Mouse (Mus musculus): ENCODE measurements at regions not wholly inside any gene's neighbourhood (a gene's known extent, or its start where the extent isn't known, plus 50 kb on each side); places are given as distances from the start of the nearest gene placed in this dataset.

DNA sequence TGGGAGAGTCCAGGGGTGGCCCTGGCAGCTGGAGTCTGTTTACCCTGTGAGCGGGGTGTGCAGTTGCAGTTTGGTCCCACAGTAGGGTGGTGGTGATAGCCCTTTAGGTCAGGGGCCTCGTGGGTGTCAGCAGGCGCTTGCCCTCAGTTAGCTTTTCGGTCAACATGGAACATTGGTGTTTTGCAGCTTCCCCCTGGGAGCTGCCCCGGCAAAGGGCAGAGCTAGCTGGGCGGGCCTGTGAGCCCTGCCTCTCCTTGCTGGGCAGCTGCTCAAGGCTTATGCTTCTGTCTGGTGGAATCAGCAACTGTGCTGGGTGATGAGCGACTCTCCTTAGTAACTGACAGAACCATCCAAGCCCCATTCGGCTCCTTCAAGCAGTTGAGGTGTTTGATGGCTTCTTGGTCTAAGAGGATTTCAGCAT lies 115.7 kb downstream of the Gadd45g start:
- H3K4me1 ChIP-seq (ENCODE audit: control insufficient read depth, low read depth, low read length), result peaks cover 7% of the 10 kb centered on the region
- H3K9me3 ChIP-seq (replicated peaks; ENCODE audit: control insufficient read depth, low read length), result no peaks in the 10 kb centered on the region
- H3K4me2 ChIP-seq (ENCODE audit: low read depth, low read length), result no peak overlapping the region
- H3K9ac ChIP-seq (ENCODE audit: low read depth, low read length), result no peak overlapping the region
- ATAC-seq (ENCODE audit: low read depth), result 0 out of 2 replicates have a peak, but pooled peaks have one; percentile 21
- H3K27me3 ChIP-seq (ENCODE audit: control insufficient read depth, insufficient read depth, low read depth, low read length), result no peaks in the 10 kb centered on the region
- H3K4me3 ChIP-seq (ENCODE audit: low read depth, low read length), result no peak overlapping the region
- no peak overlapping the region for H3K27ac ChIP-seq (ENCODE audit: low read length)
- H3K36me3 ChIP-seq (ENCODE audit: control insufficient read depth, insufficient read depth), result no peaks in the 10 kb centered on the region
- 56% methylated on average over 8 of the region's 8 CpGs for WGBS (ENCODE audit: insufficient replicate concordance)

DNA sequence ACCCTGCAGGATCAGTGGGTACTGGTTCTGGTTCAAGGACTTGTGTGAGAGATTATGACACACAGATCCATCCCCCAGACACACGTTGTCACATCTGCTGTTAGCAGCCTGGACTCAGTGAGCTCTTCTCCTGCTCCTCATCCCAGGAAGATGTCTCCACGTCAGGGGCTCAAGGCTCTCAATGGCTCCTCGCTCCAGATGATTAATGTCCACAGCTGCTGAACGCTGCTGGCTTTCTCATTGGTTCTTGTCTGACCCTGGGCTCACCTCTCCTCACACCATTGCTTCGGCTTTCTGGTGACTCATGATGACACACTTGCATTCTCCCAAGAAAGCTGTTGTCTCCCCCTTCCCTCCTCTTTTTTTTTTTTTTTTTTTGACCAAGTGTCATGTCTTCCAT lies 116.2 kb downstream of the Gadd45g start:
- Histone ChIP-seq H3K36me3 (ENCODE audit: control insufficient read depth, insufficient read depth) (no peaks in the 10 kb centered on the region), H3K4me2 (ENCODE audit: low read depth, low read length) (no peak overlapping the region), H3K9ac (ENCODE audit: low read depth, low read length) (no peak overlapping the region), H3K4me1 (ENCODE audit: control insufficient read depth, low read depth, low read length) (peaks cover 7% of the 10 kb centered on the region), H3K27ac (ENCODE audit: low read length) (no peak overlapping the region), H3K9me3 (replicated peaks; ENCODE audit: control insufficient read depth, low read length) (no peaks in the 10 kb centered on the region), H3K27me3 (ENCODE audit: control insufficient read depth, insufficient read depth, low read depth, low read length) (no peaks in the 10 kb centered on the region), H3K4me3 (ENCODE audit: low read depth, low read length) (no peak overlapping the region)
- 60% methylated on average over 5 of the region's 5 CpGs for WGBS (ENCODE audit: insufficient replicate concordance)
- ATAC-seq (ENCODE audit: low read depth), result no peak

DNA sequence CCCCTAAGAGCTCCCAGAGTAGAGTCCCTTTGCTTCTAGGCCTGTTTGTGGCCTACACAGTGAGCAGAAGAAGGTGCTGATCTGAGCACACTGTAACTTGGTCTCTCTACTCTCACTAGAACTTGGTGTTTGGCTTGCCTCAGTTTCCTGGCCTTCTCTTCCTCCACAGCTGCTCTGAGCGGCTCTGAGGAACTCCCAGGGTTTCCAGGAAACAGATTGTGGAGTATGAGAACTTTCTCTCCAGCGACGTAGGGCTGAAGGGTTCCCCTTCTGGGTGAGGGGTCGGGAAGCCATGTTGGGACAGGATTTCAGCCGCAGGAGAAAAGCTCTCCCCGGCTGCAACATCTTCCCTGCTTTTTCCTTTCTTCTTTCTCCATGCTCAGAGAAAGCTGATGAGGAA lies 117.5 kb downstream of the Gadd45g start:
- Histone ChIP-seq H3K36me3 (ENCODE audit: control insufficient read depth, insufficient read depth) (no peaks in the 10 kb centered on the region), H3K27me3 (ENCODE audit: control insufficient read depth, insufficient read depth, low read depth, low read length) (no peaks in the 10 kb centered on the region), H3K4me1 (ENCODE audit: control insufficient read depth, low read depth, low read length) (peaks cover 7% of the 10 kb centered on the region), H3K4me2 (ENCODE audit: low read depth, low read length) (no peak overlapping the region), H3K27ac (ENCODE audit: low read length) (no peak overlapping the region), H3K9ac (ENCODE audit: low read depth, low read length) (no peak overlapping the region), H3K4me3 (ENCODE audit: low read depth, low read length) (no peak overlapping the region), H3K9me3 (replicated peaks; ENCODE audit: control insufficient read depth, low read length) (no peaks in the 10 kb centered on the region)
- no peak for ATAC-seq (ENCODE audit: low read depth)
- WGBS (ENCODE audit: insufficient replicate concordance), result 21% methylated on average over 6 of the region's 6 CpGs

DNA sequence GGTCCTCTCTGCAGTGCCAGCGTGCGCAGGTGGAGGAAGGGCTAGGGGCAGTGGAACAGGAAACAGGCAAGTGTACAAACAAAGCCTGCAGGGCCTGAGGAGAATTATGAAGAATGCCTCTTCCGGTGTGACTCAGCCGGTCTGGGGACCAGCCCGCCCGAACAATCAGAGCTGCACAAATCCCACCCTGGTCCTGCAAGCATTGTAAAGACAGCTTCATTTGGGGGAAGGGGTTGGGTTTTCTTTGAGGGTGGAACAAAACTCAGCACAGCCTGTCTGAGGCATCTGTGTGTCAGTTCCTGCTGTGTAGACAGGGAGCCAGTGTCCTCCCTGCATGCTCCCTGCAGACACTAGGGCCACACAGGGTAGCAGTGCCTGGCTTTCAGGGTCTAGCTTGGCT lies 117.9 kb downstream of the Gadd45g start:
- H3K27me3 ChIP-seq (ENCODE audit: control insufficient read depth, insufficient read depth, low read depth, low read length), result no peaks in the 10 kb centered on the region
- 19% methylated on average over 6 of the region's 6 CpGs for WGBS (ENCODE audit: insufficient replicate concordance)
- no peaks in the 10 kb centered on the region for H3K9me3 ChIP-seq (replicated peaks; ENCODE audit: control insufficient read depth, low read length)
- no peak overlapping the region for H3K4me2 ChIP-seq (ENCODE audit: low read depth, low read length)
- H3K27ac ChIP-seq (ENCODE audit: low read length), result no peak overlapping the region
- no peak overlapping the region for H3K9ac ChIP-seq (ENCODE audit: low read depth, low read length)
- H3K36me3 ChIP-seq (ENCODE audit: control insufficient read depth, insufficient read depth), result no peaks in the 10 kb centered on the region
- H3K4me1 ChIP-seq (ENCODE audit: control insufficient read depth, low read depth, low read length), result peaks cover 7% of the 10 kb centered on the region
- no peak overlapping the region for H3K4me3 ChIP-seq (ENCODE audit: low read depth, low read length)
- ATAC-seq (ENCODE audit: low read depth), result peak; percentile 43; the same call in 1 of the 2 replicates

DNA sequence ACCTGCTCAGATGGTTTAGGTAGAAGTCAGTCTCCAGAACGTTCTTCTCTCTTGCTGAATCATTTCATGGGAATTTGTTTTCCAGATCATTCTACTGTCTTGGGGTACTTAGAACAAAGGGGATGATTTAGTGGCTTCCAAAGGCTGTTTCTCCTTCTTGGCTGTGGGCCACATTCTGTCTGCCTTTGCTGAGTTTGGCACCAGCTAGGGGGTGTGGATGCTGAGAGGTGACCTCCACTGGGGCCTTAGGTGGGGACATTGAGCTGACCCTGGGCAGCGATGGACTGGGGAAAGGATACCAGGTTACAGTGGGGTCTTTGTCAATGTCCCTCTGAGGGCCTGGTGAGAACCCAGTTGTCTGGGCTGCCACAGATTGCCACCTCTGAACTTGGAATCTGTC lies 118.4 kb downstream of the Gadd45g start:
- ATAC-seq (ENCODE audit: low read depth), result no peak
- Histone ChIP-seq H3K36me3 (ENCODE audit: control insufficient read depth, insufficient read depth) (no peaks in the 10 kb centered on the region), H3K27ac (ENCODE audit: low read length) (no peak overlapping the region)

DNA sequence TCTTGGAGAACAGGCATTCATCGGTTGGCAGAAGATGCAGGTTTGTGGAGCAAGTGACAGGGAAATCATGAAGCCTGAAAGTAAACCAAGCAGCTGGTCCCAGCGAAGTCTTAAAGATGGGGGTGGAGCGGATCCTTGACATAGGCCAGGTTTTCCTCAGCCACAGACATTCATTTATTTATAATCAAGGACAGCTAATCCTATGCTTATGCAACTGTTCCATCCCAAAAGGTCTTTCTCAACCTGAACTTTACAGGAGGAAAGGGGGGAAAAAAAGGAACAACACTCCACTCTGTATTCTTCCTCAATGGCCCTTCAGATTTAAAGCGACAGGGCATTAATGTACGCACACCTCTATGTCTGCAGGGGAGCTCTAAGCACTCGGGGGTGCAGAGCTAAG lies 121.6 kb downstream of the Gadd45g start:
- Histone ChIP-seq H3K4me3 (ENCODE audit: low read depth, low read length) (no peak overlapping the region), H3K9ac (ENCODE audit: low read depth, low read length) (no peak overlapping the region), H3K36me3 (ENCODE audit: control insufficient read depth, insufficient read depth) (no peaks in the 10 kb centered on the region), H3K9me3 (replicated peaks; ENCODE audit: control insufficient read depth, low read length) (no peaks in the 10 kb centered on the region), H3K4me2 (ENCODE audit: low read depth, low read length) (no peak overlapping the region), H3K27me3 (ENCODE audit: control insufficient read depth, insufficient read depth, low read depth, low read length) (no peaks in the 10 kb centered on the region), H3K4me1 (ENCODE audit: control insufficient read depth, low read depth, low read length) (peaks cover 3% of the 10 kb centered on the region), H3K27ac (ENCODE audit: low read length) (no peak overlapping the region)
- ATAC-seq (ENCODE audit: low read depth), result no peak
- WGBS (ENCODE audit: insufficient replicate concordance), result 76% methylated on average over 6 of the region's 6 CpGs

More for the DNA sequence above, 118.4 kb downstream of the Gadd45g start:
- WGBS (ENCODE audit: insufficient replicate concordance), result 51% methylated on average over 2 of the region's 2 CpGs
- Histone ChIP-seq H3K9me3 (replicated peaks; ENCODE audit: control insufficient read depth, low read length) (no peaks in the 10 kb centered on the region), H3K4me2 (ENCODE audit: low read depth, low read length) (no peak overlapping the region), H3K27me3 (ENCODE audit: control insufficient read depth, insufficient read depth, low read depth, low read length) (no peaks in the 10 kb centered on the region), H3K9ac (ENCODE audit: low read depth, low read length) (no peak overlapping the region), H3K4me3 (ENCODE audit: low read depth, low read length) (no peak overlapping the region), H3K4me1 (ENCODE audit: control insufficient read depth, low read depth, low read length) (peaks cover 7% of the 10 kb centered on the region)

DNA sequence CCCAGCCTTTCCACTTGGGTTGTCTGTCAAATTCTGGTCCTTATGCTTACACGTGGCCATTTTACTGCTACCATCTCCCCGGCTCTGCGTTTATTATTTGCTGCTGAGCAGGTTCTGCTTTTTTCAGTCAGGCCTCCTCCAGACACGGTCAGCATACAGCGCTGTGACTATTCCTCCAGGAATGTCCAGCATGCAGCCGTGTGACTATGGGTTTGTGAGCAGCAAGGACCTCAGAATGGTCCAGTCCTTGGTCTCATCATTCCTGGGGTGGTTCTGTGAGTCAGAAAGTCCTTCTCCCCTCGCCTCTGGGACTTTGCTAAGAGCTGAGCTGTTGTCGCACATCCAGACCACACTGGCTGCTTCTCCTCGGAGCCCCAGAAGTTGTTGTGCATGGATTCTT lies 122.3 kb downstream of the Gadd45g start:
- ATAC-seq (ENCODE audit: low read depth), result no peak
- Histone ChIP-seq H3K27me3 (ENCODE audit: control insufficient read depth, insufficient read depth, low read depth, low read length) (no peaks in the 10 kb centered on the region), H3K36me3 (ENCODE audit: control insufficient read depth, insufficient read depth) (no peaks in the 10 kb centered on the region), H3K9me3 (replicated peaks; ENCODE audit: control insufficient read depth, low read length) (no peaks in the 10 kb centered on the region), H3K9ac (ENCODE audit: low read depth, low read length) (no peak overlapping the region), H3K27ac (ENCODE audit: low read length) (no peak overlapping the region), H3K4me1 (ENCODE audit: control insufficient read depth, low read depth, low read length) (peaks cover 3% of the 10 kb centered on the region), H3K4me2 (ENCODE audit: low read depth, low read length) (no peak overlapping the region), H3K4me3 (ENCODE audit: low read depth, low read length) (no peak overlapping the region)
- WGBS (ENCODE audit: insufficient replicate concordance), result 50% methylated on average over 9 of the region's 9 CpGs

DNA sequence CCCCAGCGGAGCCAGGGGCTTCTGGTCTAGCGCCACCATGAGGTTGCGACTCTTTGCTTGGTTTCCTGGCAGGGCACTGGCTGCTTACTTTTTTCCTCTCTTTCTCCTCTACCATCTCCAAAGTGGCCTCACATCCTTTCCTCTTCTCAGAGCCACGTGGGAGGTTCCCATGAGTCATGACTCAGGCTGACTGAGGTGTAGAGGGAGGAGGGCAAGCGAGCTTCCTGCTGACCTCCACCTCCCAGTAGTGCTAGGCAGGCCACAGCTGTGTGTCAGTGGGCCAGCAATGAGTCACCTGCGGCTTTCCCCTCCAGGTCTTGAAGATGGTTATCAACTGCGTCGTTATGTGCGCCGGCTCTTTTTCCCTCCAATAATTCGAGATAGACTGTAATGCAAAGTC lies 123.6 kb downstream of the Gadd45g start:
- Histone ChIP-seq H3K9me3 (replicated peaks; ENCODE audit: control insufficient read depth, low read length) (no peaks in the 10 kb centered on the region), H3K4me3 (ENCODE audit: low read depth, low read length) (no peak overlapping the region), H3K27me3 (ENCODE audit: control insufficient read depth, insufficient read depth, low read depth, low read length) (no peaks in the 10 kb centered on the region), H3K4me2 (ENCODE audit: low read depth, low read length) (no peak overlapping the region), H3K9ac (ENCODE audit: low read depth, low read length) (no peak overlapping the region), H3K36me3 (ENCODE audit: control insufficient read depth, insufficient read depth) (no peaks in the 10 kb centered on the region), H3K4me1 (ENCODE audit: control insufficient read depth, low read depth, low read length) (peaks cover 7% of the 10 kb centered on the region), H3K27ac (ENCODE audit: low read length) (no peak overlapping the region)
- peak; percentile 45; the same call in 1 of the 2 replicates for ATAC-seq (ENCODE audit: low read depth)
- WGBS (ENCODE audit: insufficient replicate concordance), result 46% methylated on average over 11 of the region's 11 CpGs

DNA sequence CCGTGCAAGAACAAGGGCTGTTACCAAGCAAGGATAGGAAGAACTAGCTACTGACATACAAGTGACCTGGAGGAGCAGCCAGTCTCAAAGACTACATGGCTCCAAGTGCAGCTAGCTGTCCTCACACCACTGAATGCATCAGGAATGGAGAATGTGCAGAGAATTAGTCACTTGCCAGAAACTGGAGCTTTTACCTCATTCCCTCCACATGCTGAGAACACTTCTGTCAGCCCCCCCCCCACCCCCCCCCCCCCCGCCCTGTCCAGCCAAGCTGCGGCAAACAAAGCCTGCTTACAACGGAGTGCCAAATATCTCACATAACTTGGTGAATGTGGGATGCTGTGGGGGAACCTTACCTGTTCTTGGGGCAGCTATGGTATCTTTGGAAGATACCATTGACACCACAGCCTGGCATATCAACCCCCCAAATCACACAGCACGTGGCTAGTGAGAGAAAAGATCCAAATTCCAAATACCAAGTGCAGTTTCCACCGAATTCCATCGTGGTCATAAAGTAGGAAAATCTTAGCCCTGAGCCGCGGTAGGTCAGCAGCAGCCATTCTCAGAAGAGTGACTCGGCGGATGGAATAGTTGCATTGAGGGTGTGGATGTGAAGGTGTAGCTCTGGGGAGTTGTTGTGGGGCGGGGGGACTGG lies 126.3 kb downstream of the Gadd45g start:
- Histone ChIP-seq H3K27me3 (ENCODE audit: control insufficient read depth, insufficient read depth, low read depth, low read length) (no peaks in the 10 kb centered on the region), H3K36me3 (ENCODE audit: control insufficient read depth, insufficient read depth) (no peaks in the 10 kb centered on the region), H3K4me2 (ENCODE audit: low read depth, low read length) (no peak overlapping the region), H3K4me3 (ENCODE audit: low read depth, low read length) (no peak overlapping the region), H3K4me1 (ENCODE audit: control insufficient read depth, low read depth, low read length) (peaks cover 27% of the 10 kb centered on the region), H3K9ac (ENCODE audit: low read depth, low read length) (no peak overlapping the region), H3K27ac (ENCODE audit: low read length) (no peak overlapping the region), H3K9me3 (replicated peaks; ENCODE audit: control insufficient read depth, low read length) (peaks cover 3% of the 10 kb centered on the region; the same call in 1 of the 2 replicates)
- 72% methylated on average over 11 of the region's 12 CpGs for WGBS (ENCODE audit: insufficient replicate concordance)
- ATAC-seq (ENCODE audit: low read depth), result no peak
